Comparison of ENCODE assay signal across 17 mouse cellular contexts in genomic region chr17:47648966-47649365, GRCm38 (mm10). TPM values are rescaled to one million over a fixed set of nuclear protein-coding genes. Genes with fewer than 3 reads are reported as not detected.
DNase-seq lines count a peak whose midpoint lies in the region; TF ChIP-seq lines count a peak whose summit lies in the region.
"Had no signal": no experiment of that assay in that cellular context is flagged by ENCODE, and none has a peak within 500 bp of the region (broad histone marks: within the 10 kb centered on the region; RNA-seq: fewer than 3 reads in every experiment).

No protein-coding gene starts in this region.

- TF ChIP-seq EP300 in ES-Bruce4 (IDR thresholded peaks at IDR 0.05; ENCODE audit: insufficient read depth, low read depth, low read length) = 0 out of 2 replicates have a peak, but pooled peaks have one; percentile 40

- H3K9ac ChIP-seq in ES-Bruce4 (ENCODE audit: low read depth, poor library complexity, severe bottlenecking) = no peak overlapping the region
- H3K9ac ChIP-seq: hindbrain, embryonic 15.5 days had no signal

- TF ChIP-seq POLR2A in ES-Bruce4 (IDR thresholded peaks at IDR 0.05; ENCODE audit: insufficient read depth, low read length) = no peak
- no peak for TF ChIP-seq POLR2A in embryonic fibroblast, embryonic 13.5 days (IDR thresholded peaks at IDR 0.05; ENCODE audit: low read depth, low read length)

- DNase-seq in heart, embryonic 10.5 days (ENCODE audit: low spot score) = peak; percentile 30
- no peak for DNase-seq in heart, adult 9 months (ENCODE audit: low spot score in 2 of 2)
- DNase-seq in ES-CJ7 (ENCODE audit: low read depth, low spot score) = peak; percentile 58
- no peak for DNase-seq in adrenal gland, postnatal 14 days
- DNase-seq in left cerebral cortex, adult 9 months (ENCODE audit: low spot score in 2 of 2) = no peak
- DNase-seq: cerebellum, adult 8-10 months; heart, postnatal 36 days; kidney, postnatal 36 days; layer of hippocampus, adult 9-11 months; lung, adult 18-20 months; lung, postnatal 14 days had no signal

- no peak overlapping the region for H3K4me3 ChIP-seq in heart, embryonic 10.5 days
- H3K4me3 ChIP-seq in ES-Bruce4 (ENCODE audit: low read depth, low read length) = no peak overlapping the region
- H3K4me3 ChIP-seq in embryonic fibroblast, embryonic 13.5 days (ENCODE audit: insufficient read depth, low read length) = no peak overlapping the region
- H3K4me3 ChIP-seq: hindbrain, embryonic 15.5 days; left cerebral cortex, adult 2 months; megakaryocyte, embryonic 14.5 days had no signal

- H3K9me3 ChIP-seq in heart, embryonic 10.5 days = no peaks in the 10 kb centered on the region
- no peaks in the 10 kb centered on the region for H3K9me3 ChIP-seq in ES-Bruce4 (replicated peaks; ENCODE audit: control insufficient read depth, insufficient read depth, low read length, poor library complexity, severe bottlenecking)
- H3K9me3 ChIP-seq: hindbrain, embryonic 15.5 days; megakaryocyte, embryonic 14.5 days had no signal

- H3K27me3 ChIP-seq in heart, embryonic 10.5 days (ENCODE audit: insufficient read depth, poor library complexity, severe bottlenecking) = no peaks in the 10 kb centered on the region
- no peaks in the 10 kb centered on the region for H3K27me3 ChIP-seq in ES-Bruce4 (ENCODE audit: control insufficient read depth, insufficient read depth, low read length, poor library complexity, severe bottlenecking)
- H3K27me3 ChIP-seq: hindbrain, embryonic 15.5 days; megakaryocyte, embryonic 14.5 days had no signal

- no peak overlapping the region for H3K27ac ChIP-seq in heart, embryonic 10.5 days
- H3K27ac ChIP-seq in ES-Bruce4 (ENCODE audit: insufficient read depth, low read length) = peak overlapping the region; percentile 95
- peak overlapping the region; percentile 34; the same call in 1 of the 2 replicates for H3K27ac ChIP-seq in embryonic fibroblast, embryonic 13.5 days (ENCODE audit: insufficient read depth, low read length)
- H3K27ac ChIP-seq: hindbrain, embryonic 15.5 days; left cerebral cortex, adult 2 months; stomach, postnatal 0 days had no signal

- no peaks in the 10 kb centered on the region for H3K4me1 ChIP-seq in heart, embryonic 10.5 days
- no peaks in the 10 kb centered on the region for H3K4me1 ChIP-seq in ES-Bruce4 (ENCODE audit: control insufficient read depth, insufficient read depth, low read length)
- peaks cover 18% of the 10 kb centered on the region for H3K4me1 ChIP-seq in embryonic fibroblast, embryonic 13.5 days (ENCODE audit: control insufficient read depth, insufficient read depth, low read length)

- TF ChIP-seq CTCF in ES-Bruce4 (IDR thresholded peaks at IDR 0.05; ENCODE audit: low read depth, low read length) = no peak
- no peak for TF ChIP-seq CTCF in embryonic fibroblast, embryonic 13.5 days (IDR thresholded peaks at IDR 0.05; ENCODE audit: borderline replicate concordance, insufficient read depth, low read length)

- WGBS in heart, embryonic 10.5 days = 65% methylated on average over 4 of the region's 4 CpGs

- H3K36me3 ChIP-seq in heart, embryonic 10.5 days = peaks cover 4% of the 10 kb centered on the region; the same call in 1 of the 2 replicates
- H3K36me3 ChIP-seq in ES-Bruce4 (ENCODE audit: control insufficient read depth, insufficient read depth, low read length, poor library complexity, severe bottlenecking) = no peaks in the 10 kb centered on the region

RNA-seq across cellular contexts. Expression of gene Usp49, which starts 18.5 kb away (rescaled TPM):
- polyA plus RNA-seq in heart, embryonic 10.5 days (2016; fragmentation: Nextera tagmentation; extraction: Ambion mirVana) = 3.2 and 4.5 TPM in 2 replicates
- 15.8 and 16.8 TPM in 2 replicates for polyA plus RNA-seq in ES-Bruce4 (2011; ENCODE audit: insufficient read depth, insufficient read length, low read depth, missing spikeins)
- 7.2 and 8.8 TPM in 2 replicates for polyA plus RNA-seq in embryonic fibroblast, embryonic 13.5 days (2011; ENCODE audit: insufficient read length, low read depth, missing spikeins)
- total RNA-seq in adrenal gland, postnatal 14 days (2021) = 6.8 and 7.8 TPM in 2 replicates

RNA-seq across cellular contexts. Expression of gene Gm20517, which starts 37.6 kb away (rescaled TPM):
- polyA plus RNA-seq in heart, embryonic 10.5 days (2016; fragmentation: Nextera tagmentation; extraction: Ambion mirVana) = 1.6 and 2.1 TPM in 2 replicates
- polyA plus RNA-seq in ES-Bruce4 (2011; ENCODE audit: insufficient read depth, insufficient read length, low read depth, missing spikeins) = 4.5 and 11.9 TPM in 2 replicates
- polyA plus RNA-seq in embryonic fibroblast, embryonic 13.5 days (2011; ENCODE audit: insufficient read length, low read depth, missing spikeins) = 2.5 and 2.8 TPM in 2 replicates
- total RNA-seq in adrenal gland, postnatal 14 days (2021) = 3.0 and 3.3 TPM in 2 replicates

RNA-seq across cellular contexts. Expression of gene Med20, which starts 37.6 kb away (rescaled TPM):
- 36.5 and 42.8 TPM in 2 replicates for polyA plus RNA-seq in heart, embryonic 10.5 days (2016; fragmentation: Nextera tagmentation; extraction: Ambion mirVana)
- polyA plus RNA-seq in ES-Bruce4 (2011; ENCODE audit: insufficient read depth, insufficient read length, low read depth, missing spikeins) = 26.4 and 36.9 TPM in 2 replicates
- polyA plus RNA-seq in embryonic fibroblast, embryonic 13.5 days (2011; ENCODE audit: insufficient read length, low read depth, missing spikeins) = 27.2 and 28.9 TPM in 2 replicates
- 39.3 and 39.8 TPM in 2 replicates for total RNA-seq in adrenal gland, postnatal 14 days (2021)

RNA-seq across cellular contexts. Expression of gene Bysl, which starts 37.7 kb away (rescaled TPM):
- 37.0 and 43.0 TPM in 2 replicates for polyA plus RNA-seq in heart, embryonic 10.5 days (2016; fragmentation: Nextera tagmentation; extraction: Ambion mirVana)
- polyA plus RNA-seq in ES-Bruce4 (2011; ENCODE audit: insufficient read depth, insufficient read length, low read depth, missing spikeins) = 24.9 and 25.7 TPM in 2 replicates
- 11.6 and 17.0 TPM in 2 replicates for polyA plus RNA-seq in embryonic fibroblast, embryonic 13.5 days (2011; ENCODE audit: insufficient read length, low read depth, missing spikeins)
- 19.7 and 21.6 TPM in 2 replicates for total RNA-seq in adrenal gland, postnatal 14 days (2021)

RNA-seq across cellular contexts. Expression of gene Tomm6, which starts 39.2 kb away (rescaled TPM):
- 320 and 356 TPM in 2 replicates for polyA plus RNA-seq in heart, embryonic 10.5 days (2016; fragmentation: Nextera tagmentation; extraction: Ambion mirVana)
- 221 and 231 TPM in 2 replicates for polyA plus RNA-seq in ES-Bruce4 (2011; ENCODE audit: insufficient read depth, insufficient read length, low read depth, missing spikeins)
- 150 and 175 TPM in 2 replicates for polyA plus RNA-seq in embryonic fibroblast, embryonic 13.5 days (2011; ENCODE audit: insufficient read length, low read depth, missing spikeins)
- total RNA-seq in adrenal gland, postnatal 14 days (2021) = 196 and 198 TPM in 2 replicates

Comparison
In these comparisons a context has a peak if more than half of its experiments do, and no peak if none do; other contexts are left out.
1. DNase-seq: peak in heart, embryonic 10.5 days (single experiment) and ES-CJ7 (single experiment); none in heart, adult 9 months (0 of 2), adrenal gland, postnatal 14 days (single experiment) and left cerebral cortex, adult 9 months (0 of 2).